Mouse (Mus musculus) hindbrain, embryonic 12.5 days (tissue): ENCODE measurements around the gene Fmo5. TPM values are rescaled to one million over a fixed set of nuclear protein-coding genes. Genes with fewer than 3 reads are reported as not detected.

Experiments
- ATAC-seq: fragments of 200-750 bp; cut with Nextera tagmentation; 2 replicates; pipeline ENCODE4 v1.8.0; 2017; ENCODE audit warnings: moderate TSS enrichment; ENCODE audit not compliant: low FRiP score
- H3K27ac ChIP-seq: fragments of 300-500 bp; sonication (generic); 2 replicates; pipeline ENCODE4 v1.5.1; 2016; ENCODE audit warnings: mild to moderate bottlenecking
- H3K27me3 ChIP-seq: fragments of 300-500 bp; sonication (generic); 2 replicates; pipeline ENCODE4 v1.6.1; 2016; ENCODE audit warnings: mild to moderate bottlenecking
- H3K36me3 ChIP-seq: fragments of 300-500 bp; sonication (generic); 2 replicates; pipeline ENCODE4 v1.6.1; 2016; ENCODE audit warnings: mild to moderate bottlenecking
- H3K4me1 ChIP-seq: fragments of 300-500 bp; sonication (generic); 2 replicates; pipeline ENCODE4 v1.6.1; 2016
- H3K4me2 ChIP-seq: fragments of 300-500 bp; sonication (generic); replicated peaks from 2 replicates; pipeline ENCODE4 v1.6.1; 2016; ENCODE audit warnings: mild to moderate bottlenecking
- H3K4me3 ChIP-seq: fragments of 300-500 bp; sonication (generic); 2 replicates; pipeline ENCODE4 v1.5.1; 2016; ENCODE audit warnings: mild to moderate bottlenecking
- H3K9ac ChIP-seq: fragments of 300-500 bp; sonication (generic); 2 replicates; pipeline ENCODE4 v1.6.1; 2016; ENCODE audit warnings: mild to moderate bottlenecking, moderate library complexity
- H3K9me3 ChIP-seq: fragments of 300-500 bp; sonication (generic); replicated peaks from 2 replicates; pipeline ENCODE4 v1.6.1; 2016; ENCODE audit warnings: mild to moderate bottlenecking
- WGBS: fragments of 180-500 bp; shearing (Covaris S2); methylation state at CpG from one replicate; pipeline ENCODE4 v1.1.7; 2016; 5-methylcytosine and 5-hydroxymethylcytosine counted together
- polyA plus RNA-seq: library from polyadenylated mRNA; unstranded; fragments of >200 nt; fragmentation: Nextera tagmentation; extraction: Ambion mirVana; gene quantifications from 2 replicates; pipeline ENCODE4 v1.2.1, GENCODE M21; 2016

Fmo5 gene
- polyA plus RNA-seq, 1 experiment from 2014 or later: 1.1 TPM

DNA sequence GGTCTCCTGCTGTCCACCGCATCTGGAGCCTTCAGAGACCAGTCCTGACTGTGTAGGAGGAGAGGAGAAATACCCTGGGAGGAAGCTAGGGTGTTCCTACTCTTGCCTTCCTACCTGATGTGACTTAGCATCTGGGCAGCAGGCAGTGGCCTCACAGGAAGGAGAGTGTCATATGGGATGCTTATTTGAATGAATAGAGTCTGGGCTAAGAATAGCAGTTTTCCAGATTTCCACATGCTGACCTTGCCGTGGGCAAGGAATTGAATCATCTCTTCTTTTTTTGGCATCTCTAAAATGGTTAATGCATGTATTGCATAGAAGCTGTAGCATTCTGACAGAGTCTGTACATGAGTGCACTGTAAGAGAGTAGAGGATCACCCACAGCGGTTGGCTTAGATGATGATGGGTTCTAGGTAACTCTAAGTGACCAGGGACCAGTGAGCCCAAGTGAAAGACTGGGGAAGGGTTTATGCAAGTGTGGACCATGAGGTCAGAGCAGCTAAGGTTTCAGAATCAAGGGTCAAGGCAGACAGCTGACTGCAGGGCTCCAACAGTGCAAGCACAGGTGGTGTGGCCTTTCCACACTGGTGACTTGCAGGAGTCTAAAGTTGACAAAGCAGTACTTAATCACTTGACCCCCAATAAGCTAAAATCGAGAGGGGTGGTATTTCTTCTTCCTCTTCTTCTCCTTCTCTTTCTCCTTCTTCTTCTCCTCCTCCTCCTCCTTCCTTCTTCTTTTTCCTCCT lies 57.9 kb downstream of the Fmo5 start:
- 86% methylated on average over 4 of the region's 4 CpGs for WGBS
- Histone ChIP-seq H3K27ac (no peak overlapping the region), H3K36me3 (no peaks in the 10 kb centered on the region), H3K9ac (no peak overlapping the region), H3K4me2 (no peak overlapping the region), H3K4me1 (peaks cover 15% of the 10 kb centered on the region), H3K27me3 (peaks cover 19% of the 10 kb centered on the region), H3K9me3 (no peaks in the 10 kb centered on the region), H3K4me3 (no peak overlapping the region)
- no peak for ATAC-seq

DNA sequence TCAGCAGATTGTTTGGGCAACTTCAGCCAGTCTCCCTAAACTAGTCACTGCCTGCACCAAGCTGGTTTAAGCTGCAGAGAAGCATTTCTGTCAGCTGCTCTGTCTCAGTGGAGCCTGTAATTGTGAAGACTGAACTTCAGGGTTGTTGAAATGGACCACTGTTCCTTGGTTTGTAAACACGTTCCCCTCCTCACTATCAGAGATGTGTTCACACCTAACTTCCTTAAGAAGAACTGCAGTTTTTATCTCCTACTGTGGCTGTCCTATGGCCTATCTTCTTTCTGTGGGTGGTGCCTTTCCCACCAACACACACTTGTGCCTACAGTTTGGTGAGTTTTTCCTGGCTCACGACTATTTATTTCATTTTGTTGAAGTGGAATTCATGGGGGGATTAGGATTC lies 60.7 kb downstream of the Fmo5 start:
- H3K9ac ChIP-seq: no peak overlapping the region
- H3K36me3 ChIP-seq: 0 out of 2 replicates have a peak, but pooled peaks cover 5% of the 10 kb centered on the region
- ATAC-seq: no peak
- no peaks in the 10 kb centered on the region for H3K9me3 ChIP-seq
- H3K4me3 ChIP-seq: no peak overlapping the region
- no peak overlapping the region for H3K27ac ChIP-seq
- 73% methylated on average over 2 of the region's 2 CpGs for WGBS
- H3K27me3 ChIP-seq: peaks cover 4% of the 10 kb centered on the region
- H3K4me1 ChIP-seq: peaks cover 4% of the 10 kb centered on the region; the same call in 1 of the 2 replicates
- no peak overlapping the region for H3K4me2 ChIP-seq

DNA sequence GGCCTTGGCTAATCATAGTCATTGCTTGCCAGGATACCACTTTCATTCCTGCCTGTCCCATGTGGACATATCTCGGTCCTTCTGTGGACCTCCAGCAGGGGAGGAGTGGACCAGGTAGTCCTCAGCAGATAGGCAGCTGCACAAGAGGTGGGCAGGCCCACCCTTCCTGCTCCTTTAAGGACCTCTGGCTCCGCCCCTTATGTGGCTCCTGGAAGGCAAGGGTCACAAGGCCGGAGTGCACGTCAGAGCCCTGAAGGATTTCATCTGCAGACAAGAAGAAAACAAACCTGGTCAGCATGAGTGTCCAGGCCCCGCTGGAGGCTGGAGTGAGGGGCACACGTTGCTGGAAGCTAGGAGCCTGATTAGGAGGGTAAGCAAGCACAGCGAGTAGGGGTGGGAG lies 62.0 kb downstream of the Fmo5 start:
- no peak overlapping the region for H3K27ac ChIP-seq
- 60% methylated on average over 7 of the region's 7 CpGs for WGBS
- ATAC-seq: no peak
- no peaks in the 10 kb centered on the region for H3K27me3 ChIP-seq
- H3K9ac ChIP-seq: no peak overlapping the region
- H3K36me3 ChIP-seq: 0 out of 2 replicates have a peak, but pooled peaks cover 5% of the 10 kb centered on the region
- no peak overlapping the region for H3K4me2 ChIP-seq
- H3K9me3 ChIP-seq: no peaks in the 10 kb centered on the region
- H3K4me3 ChIP-seq: no peak overlapping the region
- H3K4me1 ChIP-seq: peaks cover 4% of the 10 kb centered on the region; the same call in 1 of the 2 replicates

- Histone ChIP-seq H3K36me3 (0 out of 2 replicates have a peak, but pooled peaks cover 5% of the 10 kb centered on the region), H3K27ac (no peak overlapping the region), H3K9me3 (no peaks in the 10 kb centered on the region), H3K27me3 (no peaks in the 10 kb centered on the region), H3K4me1 (peaks cover 4% of the 10 kb centered on the region; the same call in 1 of the 2 replicates), H3K4me3 (no peak overlapping the region), H3K9ac (no peak overlapping the region), H3K4me2 (no peak overlapping the region)
- 68% methylated on average over 12 of the region's 12 CpGs for WGBS
- no peak for ATAC-seq
These were observed 62.9 kb downstream of the Fmo5 start for GRCm38 (mm10) chr3:97691443-97692017.

DNA sequence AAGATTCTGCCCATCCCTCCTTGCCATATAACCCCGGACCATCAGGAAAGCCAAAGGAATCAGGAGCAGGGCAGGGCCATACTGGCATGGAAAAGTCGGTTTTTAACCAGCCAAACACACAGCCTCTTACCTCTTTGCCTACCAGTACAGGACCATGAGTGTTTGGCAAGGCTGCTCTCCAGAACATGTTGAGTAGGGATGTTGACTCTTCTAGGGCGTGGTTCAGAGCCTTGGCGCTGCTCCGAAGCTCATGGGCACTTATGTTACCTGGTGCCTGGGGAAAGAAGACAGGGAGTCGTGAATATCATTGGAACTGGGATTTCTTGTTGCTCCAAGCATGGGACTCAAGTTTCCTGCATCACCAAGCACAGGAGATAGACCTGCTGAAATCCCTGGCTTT lies 65.2 kb downstream of the Fmo5 start:
- H3K4me3 ChIP-seq: no peak overlapping the region
- 0 out of 2 replicates have a peak, but pooled peaks cover 5% of the 10 kb centered on the region for H3K36me3 ChIP-seq
- ATAC-seq: no peak
- peaks cover 4% of the 10 kb centered on the region; the same call in 1 of the 2 replicates for H3K4me1 ChIP-seq
- no peaks in the 10 kb centered on the region for H3K27me3 ChIP-seq
- H3K9ac ChIP-seq: no peak overlapping the region
- H3K27ac ChIP-seq: no peak overlapping the region
- no peaks in the 10 kb centered on the region for H3K9me3 ChIP-seq
- H3K4me2 ChIP-seq: no peak overlapping the region
- WGBS: 90% methylated on average over 6 of the region's 6 CpGs

- Histone ChIP-seq H3K27ac (no peak overlapping the region), H3K9ac (no peak overlapping the region), H3K36me3 (0 out of 2 replicates have a peak, but pooled peaks cover 5% of the 10 kb centered on the region), H3K4me3 (no peak overlapping the region), H3K27me3 (no peaks in the 10 kb centered on the region), H3K4me2 (no peak overlapping the region), H3K9me3 (no peaks in the 10 kb centered on the region), H3K4me1 (no peaks in the 10 kb centered on the region)
- WGBS: 85% methylated on average over 9 of the region's 9 CpGs
- no peak for ATAC-seq
These were observed 68.3 kb downstream of the Fmo5 start for GRCm38 (mm10) chr3:97696866-97697265.

DNA sequence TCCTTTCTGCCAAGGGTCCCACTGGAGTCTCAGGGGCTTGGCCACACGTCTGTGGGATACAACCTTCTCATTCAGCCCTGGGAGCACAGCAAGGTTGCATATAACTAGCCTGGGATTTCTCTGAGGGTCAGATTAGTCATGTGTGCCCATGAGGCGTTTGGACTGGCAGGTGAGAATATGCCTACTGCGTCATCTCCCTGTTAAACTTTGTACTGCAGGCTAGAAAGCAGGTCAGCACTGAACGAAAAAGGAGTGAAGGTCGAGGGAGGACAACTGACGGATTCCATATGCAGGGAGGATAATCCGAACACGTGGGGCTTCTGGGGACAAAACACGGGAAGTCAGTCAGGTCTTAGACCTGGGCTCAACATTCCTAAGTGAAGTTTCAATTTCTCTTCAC lies 68.7 kb downstream of the Fmo5 start:
- Histone ChIP-seq H3K27ac (no peak overlapping the region), H3K27me3 (no peaks in the 10 kb centered on the region), H3K4me2 (no peak overlapping the region), H3K4me3 (no peak overlapping the region), H3K4me1 (no peaks in the 10 kb centered on the region), H3K9ac (no peak overlapping the region), H3K36me3 (0 out of 2 replicates have a peak, but pooled peaks cover 5% of the 10 kb centered on the region), H3K9me3 (no peaks in the 10 kb centered on the region)
- 74% methylated on average over 9 of the region's 9 CpGs for WGBS
- ATAC-seq: no peak

DNA sequence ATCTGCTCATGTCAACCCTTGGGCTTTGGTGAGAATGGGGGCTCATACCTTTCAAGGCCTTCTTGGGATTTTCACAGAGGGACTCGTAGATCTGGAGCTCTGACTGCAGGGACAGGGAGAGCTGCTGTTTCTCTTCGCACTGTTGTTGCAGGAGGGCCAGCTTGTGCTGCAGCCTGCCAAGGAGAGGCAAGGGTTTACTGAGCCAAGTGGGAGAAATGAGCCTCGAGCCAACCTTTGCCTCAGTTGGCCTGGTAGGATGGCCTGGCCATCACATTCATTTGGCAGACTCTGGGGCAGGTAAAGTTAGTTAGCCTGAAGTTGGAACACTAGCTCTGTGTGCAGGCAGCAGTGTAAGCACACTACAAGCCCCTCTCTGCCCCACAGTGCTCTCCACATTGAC lies 70.5 kb downstream of the Fmo5 start:
- H3K36me3 ChIP-seq: no peaks in the 10 kb centered on the region
- H3K4me1 ChIP-seq: no peaks in the 10 kb centered on the region
- no peak overlapping the region for H3K4me3 ChIP-seq
- no peak overlapping the region for H3K4me2 ChIP-seq
- no peak for ATAC-seq
- H3K9ac ChIP-seq: no peak overlapping the region
- H3K27me3 ChIP-seq: no peaks in the 10 kb centered on the region
- no peaks in the 10 kb centered on the region for H3K9me3 ChIP-seq
- no peak overlapping the region for H3K27ac ChIP-seq
- 83% methylated on average over 3 of the region's 3 CpGs for WGBS

DNA sequence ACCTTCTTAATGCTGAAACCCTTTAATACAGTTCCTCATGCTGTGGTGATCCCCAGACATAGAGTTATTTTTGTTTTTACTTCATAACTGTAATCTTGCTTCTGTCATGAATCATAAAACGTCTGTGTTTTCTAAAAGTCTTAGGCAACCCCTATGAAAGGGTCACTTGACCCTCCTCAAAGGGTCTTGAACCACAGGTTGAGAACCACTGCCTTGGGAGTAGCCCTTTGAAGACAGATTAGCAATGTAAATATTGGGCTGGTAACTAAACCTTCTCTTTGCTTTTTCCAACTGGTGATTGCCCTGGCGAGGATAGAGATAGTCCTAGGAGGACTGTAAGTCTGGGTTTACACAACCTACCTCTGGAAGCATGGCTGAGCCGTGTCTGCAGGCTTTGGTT lies 72.6 kb downstream of the Fmo5 start:
- no peaks in the 10 kb centered on the region for H3K9me3 ChIP-seq
- no peak overlapping the region for H3K4me2 ChIP-seq
- no peaks in the 10 kb centered on the region for H3K36me3 ChIP-seq
- 78% methylated on average over 3 of the region's 3 CpGs for whole genome bisulfite sequencing
- no peaks in the 10 kb centered on the region for H3K4me1 ChIP-seq
- H3K27ac ChIP-seq: no peak overlapping the region
- no peak overlapping the region for H3K9ac ChIP-seq
- no peak for ATAC-seq
- no peak overlapping the region for H3K4me3 ChIP-seq
- H3K27me3 ChIP-seq: no peaks in the 10 kb centered on the region

GRCm38 (mm10) chr3:97702448-97703080 lies 74.0 kb downstream of the Fmo5 start:
- H3K4me2 ChIP-seq: no peak overlapping the region
- 92% methylated on average over 11 of the region's 11 CpGs for WGBS
- H3K4me3 ChIP-seq: no peak overlapping the region
- H3K9ac ChIP-seq: no peak overlapping the region
- H3K9me3 ChIP-seq: no peaks in the 10 kb centered on the region
- H3K27me3 ChIP-seq: no peaks in the 10 kb centered on the region
- no peaks in the 10 kb centered on the region for H3K36me3 ChIP-seq
- H3K4me1 ChIP-seq: no peaks in the 10 kb centered on the region
- H3K27ac ChIP-seq: no peak overlapping the region
- ATAC-seq: no peak
